Mouse (Mus musculus): ENCODE measurements around the gene Cacna1a.

DNA sequence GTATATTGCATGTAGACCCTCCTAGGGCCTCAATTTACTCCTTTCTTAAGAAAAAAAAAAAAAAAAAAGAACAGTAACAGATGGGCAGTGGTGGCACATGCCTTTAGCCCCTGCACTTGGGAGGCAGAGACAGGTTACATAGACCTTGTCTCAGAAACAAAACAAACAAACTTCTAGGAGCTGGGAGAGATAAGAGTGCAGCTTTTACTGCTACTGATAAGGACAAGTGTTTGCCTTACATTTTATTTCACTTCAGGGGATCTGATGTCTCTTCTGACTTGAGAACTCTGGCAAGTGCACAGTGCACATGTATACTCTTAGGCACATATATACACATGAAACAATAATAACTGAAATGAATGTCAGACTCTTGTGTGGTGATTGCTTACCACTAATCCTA, 269.0 kb downstream of the Cacna1a start:
- TF ChIP-seq CTCF (IDR thresholded peaks at IDR 0.05; ENCODE audit: low read depth) (no peak), EP300 (IDR thresholded peaks at IDR 0.05; ENCODE audit: low read depth) (no peak)
